Mouse (Mus musculus): ENCODE results near the gene Gm20605.

DNA sequence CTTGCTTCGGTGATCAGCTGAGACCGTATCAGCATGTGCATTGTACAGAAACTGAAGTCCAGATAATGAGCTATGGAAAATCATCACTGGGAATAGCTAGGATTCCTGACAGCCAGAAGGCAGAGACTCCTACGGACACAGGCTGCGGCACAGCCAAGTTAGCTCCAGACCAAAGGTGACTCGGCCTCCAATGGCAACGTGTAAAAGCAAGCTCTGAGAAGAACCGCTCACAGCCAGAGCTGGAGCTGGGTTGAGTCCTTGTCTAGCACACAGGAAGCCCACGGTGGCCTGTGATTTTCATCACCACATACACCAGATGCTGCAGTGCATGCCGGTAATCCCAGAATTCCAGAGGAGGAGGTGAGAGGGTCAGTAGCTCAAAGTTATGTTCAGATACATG lies 61.6 kb downstream of the Gm20605 start:
- TF ChIP-seq POLR2A (IDR thresholded peaks at IDR 0.05; ENCODE audit: borderline replicate concordance, extremely low read depth, insufficient read depth, insufficient read length, poor library complexity, severe bottlenecking) (no peak), CTCF (IDR thresholded peaks at IDR 0.05; ENCODE audit: borderline replicate concordance, extremely low read depth, insufficient read depth, insufficient read length) (no peak)
